ENCODE assay signal across 23 mouse cellular contexts in the genomic region with DNA sequence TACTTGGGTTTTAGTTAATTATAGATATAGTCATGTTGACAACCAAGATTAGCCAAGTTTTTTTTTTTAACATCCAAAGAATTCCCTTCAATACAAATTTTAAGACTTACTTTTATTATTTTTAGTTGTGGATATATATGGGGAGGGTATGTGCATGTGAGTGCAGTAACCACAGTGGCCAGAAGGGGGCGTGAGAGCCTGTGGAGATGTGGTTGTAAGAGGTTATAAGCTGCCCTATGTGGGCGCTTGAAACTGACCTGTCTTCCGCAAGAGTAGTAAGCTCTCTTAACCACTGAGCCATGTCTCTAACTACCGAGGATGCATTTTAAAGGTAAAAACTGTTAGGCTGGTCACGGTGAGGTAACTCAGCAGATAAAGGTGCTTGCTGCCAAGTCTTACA. TPM values are rescaled to one million over a fixed set of nuclear protein-coding genes. Genes with fewer than 3 reads are reported as not detected.
A peak's percentile ranks its signal among the peaks of the same experiment; 100 is the strongest.
DNase-seq lines count a peak whose midpoint lies in the region; ATAC-seq and TF ChIP-seq lines count a peak whose summit lies in the region.
"Had no signal": no experiment of that assay in that cellular context is flagged by ENCODE, and none has a peak within 500 bp of the region (broad histone marks: within the 10 kb centered on the region; RNA-seq: fewer than 3 reads in every experiment).

No protein-coding gene starts in this region.

- H3K27me3 ChIP-seq in E14TG2a.4 (ENCODE audit: insufficient read depth, low read length), result peaks cover 11% of the 10 kb centered on the region; the same call in 1 of the 2 replicates
- no peaks in the 10 kb centered on the region for H3K27me3 ChIP-seq in stomach, postnatal 0 days (ENCODE audit: control insufficient read depth, insufficient read depth, low read length)
- H3K27me3 ChIP-seq: forebrain, embryonic 15.5 days; hindbrain, embryonic 12.5 days; limb, embryonic 15.5 days had no signal

- H3K4me1 ChIP-seq in E14TG2a.4 (replicated peaks; ENCODE audit: low read depth, low read length), result peaks cover 25% of the 10 kb centered on the region
- no peaks in the 10 kb centered on the region; the same call in 1 of the 2 replicates for H3K4me1 ChIP-seq in stomach, postnatal 0 days (replicated peaks; ENCODE audit: control insufficient read depth, insufficient read depth)
- H3K4me1 ChIP-seq: embryonic facial prominence, embryonic 10.5 days; forebrain, embryonic 15.5 days; hindbrain, embryonic 12.5 days had no signal

- 85% methylated on average over 5 of the region's 5 CpGs for WGBS in stomach, postnatal 0 days

- no peak for TF ChIP-seq EP300 in stomach, postnatal 0 days (optimal IDR thresholded peaks at IDR 0.05)

- peak; percentile 53 for TF ChIP-seq CTCF in layer of hippocampus, adult 2 months (conservative IDR thresholded peaks at IDR 0.05)
- peak; percentile 37 for TF ChIP-seq CTCF in E14TG2a.4 (conservative IDR thresholded peaks at IDR 0.05; ENCODE audit: low read length)
- peak; percentile 22; the same call in 1 of the 2 replicates for TF ChIP-seq CTCF in stomach, postnatal 0 days (IDR thresholded peaks at IDR 0.05; ENCODE audit: low read depth)

- H3K4me2 ChIP-seq in stomach, postnatal 0 days (replicated peaks; ENCODE audit: low read depth), result no peak overlapping the region
- H3K4me2 ChIP-seq: forebrain, embryonic 15.5 days; hindbrain, embryonic 12.5 days; limb, embryonic 15.5 days had no signal

- H3K36me3 ChIP-seq in E14TG2a.4 (ENCODE audit: insufficient read depth, low read length), result no peaks in the 10 kb centered on the region
- no peaks in the 10 kb centered on the region for H3K36me3 ChIP-seq in stomach, postnatal 0 days (ENCODE audit: control insufficient read depth, insufficient read depth, low read length)
- H3K36me3 ChIP-seq: embryonic facial prominence, embryonic 10.5 days; forebrain, embryonic 15.5 days; hindbrain, embryonic 12.5 days; limb, embryonic 15.5 days had no signal

- H3K27ac ChIP-seq in layer of hippocampus, adult 2 months, result no peak overlapping the region
- no peak overlapping the region for H3K27ac ChIP-seq in stomach, postnatal 0 days (replicated peaks)
- H3K27ac ChIP-seq: embryonic facial prominence, embryonic 10.5 days; forebrain, embryonic 15.5 days; heart, adult 2 months; hindbrain, embryonic 12.5 days; limb, embryonic 15.5 days had no signal

- peak; percentile 3 for DNase-seq in CD4-positive, CD25-positive, alpha-beta regulatory T cell, adult 2 months (ENCODE audit: low read depth, low spot score)
- DNase-seq in layer of hippocampus, adult 2 months (ENCODE audit: low spot score in 2 of 2), result no peak
- DNase-seq in layer of hippocampus, postnatal 10 days (ENCODE audit: low spot score in 2 of 2), result no peak
- no peak for DNase-seq in stomach, postnatal 0 days (ENCODE audit: low spot score)
- DNase-seq in frontal cortex, postnatal 25 days (ENCODE audit: low spot score in 2 of 2), result no peak
- no peak for DNase-seq in urinary bladder, postnatal 4 days (ENCODE audit: low spot score in 2 of 2)
- DNase-seq: cerebellum, adult 11 months; heart, adult 2 months; kidney, postnatal 14 days; layer of hippocampus, adult 9-11 months; lung, postnatal 10 days; midbrain, embryonic 14.5 days; right cerebral cortex, postnatal 4 days; thymus, adult 2 months had no signal

- H3K4me3 ChIP-seq in layer of hippocampus, adult 2 months, result no peak overlapping the region
- H3K4me3 ChIP-seq in E14TG2a.4 (replicated peaks; ENCODE audit: low read length), result no peak overlapping the region
- no peak overlapping the region for H3K4me3 ChIP-seq in stomach, postnatal 0 days (ENCODE audit: low read depth, low read length)
- H3K4me3 ChIP-seq: embryonic facial prominence, embryonic 10.5 days; forebrain, embryonic 15.5 days; heart, adult 2 months; hindbrain, embryonic 12.5 days; limb, embryonic 15.5 days had no signal

- ATAC-seq in CD4-positive, CD25-positive, alpha-beta regulatory T cell, adult 4 months, result no peak
- no peak for ATAC-seq in stomach, postnatal 0 days (ENCODE audit: low FRiP score, low TSS enrichment)
- ATAC-seq: forebrain, embryonic 15.5 days had no signal

- H3K9ac ChIP-seq in stomach, postnatal 0 days (ENCODE audit: low read length), result no peak overlapping the region
- H3K9ac ChIP-seq: forebrain, embryonic 15.5 days; hindbrain, embryonic 12.5 days; limb, embryonic 15.5 days had no signal

- peaks cover 6% of the 10 kb centered on the region; the same call in 1 of the 2 replicates for H3K9me3 ChIP-seq in E14TG2a.4 (ENCODE audit: low read length)
- H3K9me3 ChIP-seq in stomach, postnatal 0 days (ENCODE audit: control insufficient read depth, low read length), result no peaks in the 10 kb centered on the region
- H3K9me3 ChIP-seq: embryonic facial prominence, embryonic 10.5 days; forebrain, embryonic 15.5 days; hindbrain, embryonic 12.5 days; limb, embryonic 15.5 days had no signal

RNA-seq across cellular contexts. Expression of a gene that starts 45.1 kb away (rescaled TPM):
- not detected for polyA plus RNA-seq in CD4-positive, CD25-positive, alpha-beta regulatory T cell, adult 4 months (2017; shearing (Covaris generic))
- total RNA-seq in layer of hippocampus, adult 2 months (2021), result 10 to 100 TPM; 45.9 to 47.1 TPM
- 10 to 100 TPM; 30.4 to 31.0 TPM for total RNA-seq in layer of hippocampus, postnatal 10 days (2021)
- 0.68 and 0.88 TPM in 2 replicates for polyA plus RNA-seq in stomach, postnatal 0 days (2015; fragmentation: Nextera tagmentation; extraction: Ambion mirVana)
- total RNA-seq: heart, adult 2 months; megakaryocyte, adult 5-6 weeks; neutrophil, adult 5-6 weeks had no signal
- polyA plus RNA-seq: embryonic facial prominence, embryonic 10.5 days; heart, adult 2 months; heart, embryonic 16.5 days had no signal
